Mouse (Mus musculus) erythroblast, embryonic 14.5 days (primary cell): Measurements from ENCODE around the gene Aldh18a1.

ENCODE experiments used
- GATA1 ChIP-seq: IDR thresholded peaks from 2 replicates; pipeline ENCODE4 v1.6.1; 2012; ENCODE audit warnings: low read length, inconsistent platforms, mixed read lengths
- TAL1 ChIP-seq: IDR thresholded peaks from 3 replicates; pipeline ENCODE4 v1.6.1; 2012; ENCODE audit warnings: low read length, inconsistent platforms, mixed read lengths

DNA sequence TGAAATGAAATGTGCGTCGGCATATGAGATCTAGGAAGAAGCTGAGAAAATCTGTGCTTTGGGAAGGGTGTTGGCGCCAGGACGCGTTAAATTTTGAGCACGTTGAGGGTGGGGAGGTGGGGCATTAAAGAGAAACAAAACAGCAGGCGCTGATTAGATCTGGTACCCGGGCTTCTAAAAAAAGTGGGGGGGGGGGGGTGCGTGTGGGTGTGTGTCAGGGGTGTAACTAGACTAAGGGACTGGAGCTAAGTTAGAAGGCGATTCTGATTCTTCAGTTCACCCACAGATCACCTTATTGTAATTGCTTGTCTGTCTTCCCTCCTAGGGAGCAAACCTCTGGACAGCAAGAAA is 1.2 kb upstream of the Aldh18a1 start:
- no peak for TF ChIP-seq GATA1
- no peak for TF ChIP-seq TAL1
